Mouse (Mus musculus) thymus, postnatal 14 days (tissue): ENCODE data around the gene Pou3f3.

Source experiments
- DNase-seq: peaks from one replicate; pipeline ENCODE4 v3.0.0; 2021

Pou3f3 gene

GRCm38 (mm10) chr1:42695578-42695915, at the start of gene Pou3f3:
Gene Pou3f3, plus strand, starts transcription at chr1:42695768.
- DNase-seq = no peak

DNA sequence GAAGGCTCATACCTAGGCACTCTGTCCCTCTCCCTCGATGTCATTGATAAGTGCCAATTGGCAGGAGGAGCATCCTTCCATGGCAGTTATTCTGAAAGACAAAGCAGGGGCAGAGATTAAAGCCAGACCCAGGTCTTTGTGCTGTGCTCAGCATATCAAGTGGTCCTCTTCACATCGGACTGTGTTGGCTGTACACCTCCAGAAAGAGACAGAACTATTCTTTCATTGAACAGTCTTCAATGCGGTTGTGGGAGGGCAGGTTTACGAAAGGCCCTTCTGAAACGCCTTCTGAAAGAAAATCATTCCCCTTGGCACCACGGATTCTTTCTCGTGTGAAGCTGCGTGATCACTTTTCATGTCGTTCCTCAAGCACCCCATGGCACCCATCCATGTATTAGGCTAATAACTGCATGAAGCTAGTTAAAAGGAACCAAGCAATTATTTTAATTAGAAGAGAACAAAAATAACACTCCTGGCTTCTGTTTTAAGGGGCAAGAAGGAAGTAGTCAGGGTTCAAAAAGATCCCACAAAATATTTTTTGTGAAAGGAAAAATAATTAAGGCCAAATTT, 47.1 kb upstream of the Pou3f3 start:
- DNase-seq = no peak

DNA sequence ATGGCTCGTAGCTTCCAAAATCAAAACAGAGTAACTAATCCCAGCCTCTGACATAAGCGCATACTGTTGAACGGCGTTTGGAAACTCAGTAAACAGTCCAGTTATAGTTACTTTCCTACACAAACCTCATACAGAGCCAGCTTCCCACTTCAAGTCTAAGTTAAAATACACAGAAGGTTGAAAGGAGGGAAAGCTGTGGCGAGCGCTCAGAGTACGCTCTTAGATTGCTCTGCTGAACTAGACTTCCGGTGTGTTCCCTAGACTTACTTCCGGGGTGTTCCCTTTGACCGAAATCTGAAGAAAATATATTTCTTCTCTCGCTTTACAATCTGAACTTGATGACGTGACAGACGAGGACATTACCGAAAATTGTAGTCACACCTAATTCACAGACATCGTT, 44.1 kb upstream of the Pou3f3 start:
- DNase-seq = no peak

DNA sequence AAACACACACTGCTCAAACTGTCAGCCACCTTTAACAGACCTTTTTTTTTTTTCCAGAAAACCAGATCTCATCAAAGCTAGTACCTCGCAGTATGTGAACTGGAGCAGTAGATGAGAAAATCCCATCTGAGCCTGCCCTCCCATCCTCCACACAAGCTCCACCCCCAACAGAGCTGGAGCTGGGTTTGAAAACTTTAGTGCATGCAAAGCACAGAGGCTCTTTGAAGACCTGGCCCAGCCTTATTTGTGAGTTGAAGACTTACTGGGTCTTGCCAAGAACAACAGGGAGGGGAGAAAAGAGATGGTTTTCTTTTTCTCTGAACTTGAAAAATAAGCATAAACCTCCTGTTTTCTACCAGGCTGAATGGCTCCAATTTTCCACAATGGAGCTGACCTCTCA, 28.0 kb upstream of the Pou3f3 start:
- DNase-seq = no peak

DNA sequence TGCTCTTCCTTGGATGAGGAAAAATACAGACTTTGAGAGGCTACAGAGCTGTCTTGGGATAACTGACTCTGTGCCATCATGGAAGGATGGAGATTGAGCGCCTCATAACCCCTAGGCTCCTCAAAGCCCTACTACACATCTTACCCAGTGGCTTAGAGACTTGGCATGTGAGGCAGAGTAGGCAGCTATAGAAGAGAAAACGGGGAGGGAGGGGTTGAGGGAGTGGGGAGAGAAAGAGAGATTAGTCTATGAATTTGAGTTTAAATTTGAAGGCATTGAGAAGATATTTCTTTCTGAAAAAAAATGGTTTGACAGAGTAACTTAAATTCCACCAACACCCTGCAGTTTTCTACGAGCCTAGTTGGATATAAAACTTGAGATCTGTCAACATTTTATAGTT, 14.9 kb upstream of the Pou3f3 start:
- no peak for DNase-seq

DNA sequence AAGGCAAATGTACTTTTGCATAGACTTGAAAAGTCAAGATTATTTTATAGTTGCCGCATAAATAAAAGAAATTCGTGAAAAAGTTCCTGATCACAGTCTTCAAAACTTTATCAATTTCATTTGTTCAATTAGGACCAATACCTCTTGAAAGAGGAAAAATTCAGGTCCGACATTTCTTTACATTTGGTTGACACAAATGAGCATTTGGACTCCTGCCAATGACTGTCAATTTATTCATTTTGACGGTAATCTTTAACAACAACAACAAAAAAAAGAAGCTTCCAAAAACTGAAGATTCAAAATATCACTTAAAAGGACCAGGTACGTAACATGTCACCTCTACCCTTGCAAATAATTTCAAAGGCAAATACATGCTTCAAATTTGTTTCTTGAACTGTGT, 13.8 kb upstream of the Pou3f3 start:
- no peak for DNase-seq

GRCm38 (mm10) chr1:42683861-42684260, 11.7 kb upstream of the Pou3f3 start:
- DNase-seq = no peak

DNA sequence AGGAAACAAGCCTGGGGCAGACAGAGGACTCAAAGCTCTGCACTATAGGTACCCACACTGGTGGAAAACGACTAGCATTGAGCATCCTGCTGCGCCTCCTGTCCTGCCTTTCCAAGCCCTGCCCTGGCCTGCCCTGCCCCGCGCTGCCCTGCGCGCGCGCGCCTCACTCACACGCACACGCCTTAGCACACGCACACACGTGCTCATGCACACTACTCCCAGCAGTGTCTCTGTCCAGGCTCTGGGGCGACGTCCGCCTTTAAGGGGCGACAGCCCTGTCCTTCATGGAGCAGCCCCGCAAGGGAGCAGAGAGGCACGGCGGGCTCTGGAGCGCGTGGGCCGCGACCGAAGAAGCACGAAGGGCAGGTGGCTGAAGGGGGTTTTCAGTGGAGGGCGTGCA, 11.2 kb upstream of the Pou3f3 start:
- DNase-seq = no peak

DNA sequence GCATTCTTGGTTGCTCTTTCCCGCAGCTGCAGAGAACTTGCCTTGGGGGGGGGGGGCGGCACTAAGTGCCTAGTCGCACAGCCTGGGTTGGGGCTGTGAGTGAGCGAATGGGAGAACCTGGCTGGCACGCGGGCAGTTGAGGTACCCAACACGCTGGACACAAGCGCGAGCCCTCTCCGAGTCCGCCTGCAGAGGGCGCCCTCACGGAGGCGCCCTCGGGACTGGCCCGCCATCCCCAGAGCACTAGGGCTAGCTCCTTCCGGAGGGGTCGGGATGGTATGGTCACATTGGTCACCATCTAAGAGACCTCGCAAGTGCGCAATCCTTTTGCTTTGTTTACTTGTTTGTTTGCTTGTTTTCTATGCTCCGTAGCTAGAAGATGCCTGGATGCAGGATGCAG, 10.8 kb upstream of the Pou3f3 start:
- DNase-seq = no peak

DNA sequence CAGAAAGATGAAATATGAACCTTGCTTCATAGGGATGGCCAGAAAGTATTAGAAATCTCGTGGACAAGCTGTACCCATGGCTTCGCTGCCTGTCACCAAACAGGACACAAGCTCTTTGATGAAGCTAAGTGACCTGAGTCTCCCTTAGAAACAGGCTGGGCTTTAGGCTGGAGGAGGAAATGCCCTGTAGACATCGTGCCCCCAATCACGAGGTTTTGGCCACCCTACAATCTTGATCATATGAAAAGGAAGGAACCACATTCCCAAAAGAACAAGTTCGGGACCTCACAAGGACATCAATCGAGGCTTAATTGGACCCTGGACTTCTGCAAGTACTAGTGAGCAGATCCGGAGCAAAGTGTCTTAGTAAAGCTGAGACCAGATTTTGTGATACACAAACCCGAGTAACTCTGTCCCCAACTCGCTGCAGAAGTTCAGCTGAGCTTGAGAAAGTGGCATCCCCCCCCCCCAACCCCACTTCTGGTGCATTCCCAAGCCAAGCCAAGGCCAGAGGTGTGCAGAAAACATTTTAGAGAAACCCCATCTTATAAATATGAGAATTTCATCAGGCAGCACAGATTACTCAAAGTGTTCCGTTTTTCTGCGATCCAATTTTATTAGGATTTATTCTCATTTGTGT, 10.1 kb upstream of the Pou3f3 start:
- DNase-seq = no peak

DNA sequence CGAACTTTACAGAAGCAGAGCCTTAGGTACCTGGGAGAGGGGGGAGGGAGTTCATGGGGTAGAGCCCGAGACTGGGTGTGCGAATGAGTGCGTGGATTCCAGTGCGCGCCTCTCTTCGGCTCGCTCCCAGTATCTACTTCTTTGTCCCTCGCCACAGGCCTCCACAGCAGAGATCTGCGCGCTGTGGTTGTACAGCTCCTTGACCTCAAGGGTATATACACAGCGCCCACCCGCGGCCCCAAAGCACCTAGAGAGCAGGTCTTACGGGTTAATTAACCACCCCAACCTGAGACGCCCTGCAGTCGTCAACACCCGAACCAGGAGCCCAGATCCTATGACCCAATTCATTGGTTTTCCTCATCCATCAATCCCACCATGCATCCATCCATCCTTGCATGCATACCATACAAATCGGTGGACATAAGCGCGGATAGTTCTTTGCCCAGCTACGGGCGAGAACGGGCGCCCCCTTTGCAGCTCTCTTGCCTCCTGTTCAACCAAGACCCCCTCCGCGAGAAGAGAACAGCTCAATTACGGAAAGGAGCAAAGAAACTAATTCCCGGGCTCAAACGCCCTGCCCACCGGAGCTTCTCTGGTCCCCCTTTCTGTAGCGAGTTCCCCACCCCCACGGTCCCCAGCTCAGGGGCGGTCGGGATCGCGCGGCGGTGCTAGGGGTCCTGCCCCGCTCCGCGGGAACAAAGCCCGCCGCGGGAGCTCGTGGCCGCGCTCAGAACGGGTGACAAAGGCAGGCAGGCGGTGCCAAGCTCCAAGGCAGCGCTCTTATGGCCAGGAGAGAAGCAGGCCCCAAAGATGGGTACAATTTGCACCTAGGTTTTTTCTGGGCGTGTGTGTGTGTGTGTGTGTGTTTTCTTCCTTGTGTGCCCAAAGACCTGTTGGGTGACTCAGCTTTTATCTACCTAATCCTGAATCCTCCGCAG, 9.1 kb upstream of the Pou3f3 start:
- DNase-seq = no peak

GRCm38 (mm10) chr1:42687271-42687670, 8.3 kb upstream of the Pou3f3 start:
- no peak for DNase-seq

- DNase-seq = no peak
Measured at GRCm38 (mm10) chr1:42687756-42688540, 7.6 kb upstream of the Pou3f3 start.

GRCm38 (mm10) chr1:42688541-42689125, 6.9 kb upstream of the Pou3f3 start:
- DNase-seq = no peak

DNA sequence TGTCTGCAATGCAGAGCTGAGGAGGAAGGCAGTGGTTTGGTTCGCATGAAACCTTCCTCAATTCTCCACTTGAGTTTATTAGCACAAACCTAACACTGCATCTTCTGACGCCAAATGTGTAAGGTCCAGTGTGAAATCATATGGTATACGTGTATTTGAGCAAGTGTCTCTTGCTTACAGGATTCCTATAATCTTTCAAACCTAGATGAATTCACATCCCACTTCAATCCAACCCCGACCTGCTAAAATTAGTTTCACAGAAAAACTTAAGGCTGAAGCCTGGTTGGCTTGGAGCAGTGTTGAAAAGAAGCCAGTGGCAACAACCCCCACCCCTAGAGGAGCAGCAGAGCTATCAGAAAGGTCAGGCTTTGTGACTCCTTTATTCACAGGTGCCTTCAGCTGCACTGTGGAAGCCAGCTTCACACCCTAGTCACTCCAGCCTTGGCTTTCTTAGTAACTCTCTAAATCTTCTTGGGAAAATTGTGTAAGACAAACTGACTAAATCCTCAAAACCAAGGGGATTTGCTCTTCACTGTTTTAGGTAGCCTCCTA, 5.5 kb upstream of the Pou3f3 start:
- no peak for DNase-seq

DNA sequence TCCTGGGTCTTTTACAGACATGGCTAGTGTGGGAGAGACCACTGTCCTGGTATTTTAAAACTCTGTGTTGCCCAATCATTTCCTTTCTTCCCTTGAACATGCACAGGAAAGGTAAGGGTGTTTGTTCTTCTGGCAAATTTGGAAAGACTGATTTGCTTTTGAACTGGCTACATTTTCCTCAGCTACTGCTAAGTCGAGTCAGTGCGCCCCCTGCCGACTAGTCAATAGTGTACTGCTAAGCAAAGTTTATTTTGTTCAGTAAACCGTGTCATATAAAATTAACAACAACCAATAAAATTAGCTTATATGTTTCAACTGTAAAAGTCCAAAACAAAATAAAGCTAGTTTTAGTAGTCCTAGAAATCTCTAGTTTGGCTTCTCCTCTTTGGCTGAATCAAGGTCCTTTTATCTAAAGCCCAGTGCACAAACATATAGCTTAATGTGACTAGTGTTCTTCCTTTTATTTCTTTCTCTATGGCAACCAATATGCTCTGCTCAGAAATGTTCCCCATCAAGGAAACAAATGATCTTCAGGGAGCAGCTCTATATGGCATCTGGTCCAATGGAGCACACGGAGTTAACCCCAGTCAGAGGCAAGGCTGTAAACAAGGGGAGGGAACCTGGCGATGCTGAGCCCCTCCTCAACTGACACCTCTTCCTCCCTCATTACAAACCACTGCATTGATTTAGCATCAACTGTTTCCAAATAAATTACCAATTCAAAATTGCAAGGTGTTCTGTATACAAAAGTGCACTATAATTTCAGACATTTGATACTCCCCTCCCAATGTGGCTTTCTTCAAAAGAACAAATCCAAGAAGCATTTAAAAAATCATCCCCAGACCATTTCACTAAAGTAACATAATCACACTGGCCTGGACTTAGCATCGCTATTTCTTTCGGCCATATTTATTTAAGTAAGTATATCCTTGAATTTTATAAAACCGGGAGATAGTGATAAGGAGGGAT, 4.1 kb upstream of the Pou3f3 start:
- peak; percentile 22 for DNase-seq

- no peak for DNase-seq
Measured at GRCm38 (mm10) chr1:42692221-42692620, 3.3 kb upstream of the Pou3f3 start.

- DNase-seq = no peak
Measured at GRCm38 (mm10) chr1:42693101-42693715, 2.4 kb upstream of the Pou3f3 start.

DNA sequence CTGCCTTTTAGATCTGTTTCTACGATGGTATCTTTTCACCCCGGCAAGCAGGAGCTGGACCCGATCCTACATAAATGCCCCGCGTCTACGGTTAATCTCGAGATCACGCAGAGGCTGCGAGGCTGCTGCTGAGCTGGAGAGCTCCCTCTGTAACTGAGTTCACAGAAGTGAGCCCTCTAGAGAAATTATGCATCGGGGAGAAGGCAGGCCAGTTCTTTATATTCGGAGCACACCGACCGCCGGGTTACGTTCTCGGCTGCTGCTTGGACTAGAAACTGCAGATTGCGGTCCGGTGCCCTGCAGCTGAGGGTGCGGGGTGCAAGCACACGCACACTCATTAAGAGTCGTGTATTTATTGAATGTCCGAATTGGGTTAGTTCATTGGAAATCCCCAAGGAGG, 1.7 kb upstream of the Pou3f3 start:
- DNase-seq = no peak

- DNase-seq = no peak
Measured at GRCm38 (mm10) chr1:42694290-42694664, 1.3 kb upstream of the Pou3f3 start.
